Mouse (Mus musculus): ENCODE results near the gene Btn1a1.

DNA sequence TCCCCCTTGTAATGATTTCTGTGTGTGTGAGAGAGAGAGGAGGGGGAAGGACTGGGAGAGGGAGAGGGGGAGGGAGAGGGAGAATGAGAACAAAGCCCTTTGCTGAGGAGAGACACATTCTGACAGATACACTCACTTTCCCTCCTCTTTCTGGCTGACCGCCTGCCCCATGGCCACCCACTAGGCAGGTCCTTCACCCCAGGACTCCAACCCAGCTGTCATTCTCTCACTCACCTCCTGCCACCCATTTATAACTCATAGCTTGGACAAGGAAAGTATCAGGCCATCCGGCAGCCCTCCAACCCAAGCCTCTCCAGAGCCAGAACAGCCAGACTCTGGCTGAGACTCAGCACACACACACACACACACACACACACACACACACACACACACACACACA is 10.0 kb upstream of the Btn1a1 start:
- TF ChIP-seq CTCF (IDR thresholded peaks at IDR 0.05; ENCODE audit: borderline replicate concordance, extremely low read depth, insufficient read depth, insufficient read length): no peak
- no peak for TF ChIP-seq POLR2A (IDR thresholded peaks at IDR 0.05; ENCODE audit: borderline replicate concordance, extremely low read depth, insufficient read depth, insufficient read length, poor library complexity, severe bottlenecking)
